Mouse (Mus musculus) heart, embryonic 16.5 days (tissue): Measurements from ENCODE around the gene Prrg2. TPM values are rescaled to one million over a fixed set of nuclear protein-coding genes. Genes with fewer than 3 reads are reported as not detected.

ENCODE experiments used
- ATAC-seq: fragments of 200-750 bp; cut with Nextera tagmentation; replicated peaks from 2 replicates; pipeline ENCODE4 v1.8.0; 2017; ENCODE audit warnings: moderate number of reproducible peaks; ENCODE audit not compliant: insufficient read depth, low FRiP score; ENCODE audit errors: extremely low read depth
- H3K27ac ChIP-seq: fragments of 300-500 bp; sonication (generic); 2 replicates; pipeline ENCODE4 v1.5.1; 2014; ENCODE audit warnings: mild to moderate bottlenecking, low read length, control low read depth, moderate library complexity
- H3K27me3 ChIP-seq: fragments of 300-500 bp; sonication (generic); 2 replicates; pipeline ENCODE4 v1.6.1; 2014; ENCODE audit warnings: low read length, mixed read lengths; ENCODE audit not compliant: control insufficient read depth, insufficient read depth
- H3K36me3 ChIP-seq: fragments of 300-500 bp; sonication (generic); 2 replicates; pipeline ENCODE4 v1.6.1; 2014; ENCODE audit not compliant: control insufficient read depth, insufficient read depth
- H3K4me1 ChIP-seq: fragments of 300-500 bp; sonication (generic); 2 replicates; pipeline ENCODE4 v1.6.1; 2014; ENCODE audit warnings: low read length, mixed read lengths; ENCODE audit not compliant: control insufficient read depth, insufficient read depth
- H3K4me2 ChIP-seq: fragments of 300-500 bp; sonication (generic); 2 replicates; pipeline ENCODE4 v1.6.1; 2014; ENCODE audit warnings: low read depth, mild to moderate bottlenecking, control low read depth, low read length
- H3K4me3 ChIP-seq: fragments of 300-500 bp; sonication (generic); 2 replicates; pipeline ENCODE4 v1.5.1; 2014; ENCODE audit warnings: mild to moderate bottlenecking, control low read depth, low read length
- H3K9ac ChIP-seq: fragments of 300-500 bp; sonication (generic); 2 replicates; pipeline ENCODE4 v1.6.1; 2014; ENCODE audit warnings: low read length, control low read depth
- H3K9me3 ChIP-seq: fragments of 300-500 bp; sonication (generic); replicated peaks from 2 replicates; pipeline ENCODE4 v1.6.1; 2016; ENCODE audit warnings: low read length; ENCODE audit not compliant: control insufficient read depth
- WGBS: fragments of 180-500 bp; shearing (Covaris S2); extraction: QIAGEN DNeasy Blood & Tissue Kit; methylation state at CpG from one replicate; pipeline ENCODE4 v1.1.7; 2014; 5-methylcytosine and 5-hydroxymethylcytosine counted together
- polyA plus RNA-seq: library from polyadenylated mRNA; unstranded; fragments of >200 nt; fragmentation: Nextera tagmentation; extraction: Ambion mirVana; gene quantifications from 2 replicates; pipeline ENCODE4 v1.2.1, GENCODE M21; 2015

Prrg2 gene
- polyA plus RNA-seq, 1 experiment from 2014 or later, result 12.9 TPM

DNA sequence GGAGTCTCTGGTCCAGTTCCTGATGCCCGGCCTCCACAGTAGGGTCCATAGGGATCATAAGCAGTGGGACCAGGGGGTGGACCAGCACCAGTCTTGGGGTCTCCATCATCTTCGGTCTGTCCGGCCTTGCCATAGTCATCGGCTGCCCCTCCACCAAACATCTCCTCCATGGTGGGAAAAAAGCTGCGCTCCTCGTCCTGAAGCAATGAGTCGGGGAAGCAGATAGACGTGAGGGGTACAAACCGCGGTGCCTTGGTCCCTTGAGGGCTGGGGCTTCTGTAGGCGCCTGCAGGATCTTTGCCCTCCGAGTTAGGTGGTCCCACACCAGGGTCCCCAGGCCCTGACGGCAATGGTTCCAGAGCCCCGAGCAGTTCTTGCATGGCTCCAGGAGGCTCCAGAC lies 15.0 kb downstream of the Prrg2 start:
- Histone ChIP-seq H3K27ac (no peak overlapping the region), H3K9me3 (no peaks in the 10 kb centered on the region), H3K36me3 (peaks cover 74% of the 10 kb centered on the region), H3K4me2 (no peak overlapping the region), H3K4me1 (peaks cover 14% of the 10 kb centered on the region), H3K9ac (no peak overlapping the region), H3K4me3 (no peak overlapping the region), H3K27me3 (no peaks in the 10 kb centered on the region)
- 96% methylated on average over 14 of the region's 14 CpGs for WGBS
- no peak for ATAC-seq

DNA sequence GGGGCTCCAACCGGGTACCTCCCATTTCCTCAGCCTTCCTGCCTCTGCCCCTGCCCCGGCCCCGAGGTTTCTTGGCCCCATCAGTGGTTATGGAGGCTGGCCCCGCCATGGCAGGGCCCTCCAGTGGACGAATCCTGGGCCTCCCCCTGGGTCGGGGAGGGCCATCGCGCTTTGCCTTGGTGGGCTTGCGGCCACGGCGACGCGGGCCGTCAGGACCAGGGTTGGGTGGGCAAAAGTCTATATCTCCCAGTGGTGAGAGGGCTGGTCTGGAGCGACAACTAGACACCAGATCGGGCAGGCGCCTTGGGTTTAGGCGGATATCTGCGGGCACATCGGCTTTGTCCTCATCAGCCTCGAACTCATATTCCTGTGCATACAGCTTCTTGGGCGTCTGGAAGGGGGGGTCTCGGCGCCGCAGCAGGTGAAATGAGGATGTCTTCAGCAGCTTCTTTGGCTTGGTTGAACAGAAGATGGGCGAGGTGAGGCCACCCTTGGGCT lies 15.6 kb downstream of the Prrg2 start:
- Histone ChIP-seq H3K4me1 (peaks cover 13% of the 10 kb centered on the region), H3K4me3 (no peak overlapping the region), H3K9me3 (no peaks in the 10 kb centered on the region), H3K27ac (no peak overlapping the region), H3K27me3 (no peaks in the 10 kb centered on the region), H3K4me2 (no peak overlapping the region), H3K36me3 (peaks cover 80% of the 10 kb centered on the region), H3K9ac (no peak overlapping the region)
- no peak for ATAC-seq
- 95% methylated on average over 26 of the region's 26 CpGs for WGBS

DNA sequence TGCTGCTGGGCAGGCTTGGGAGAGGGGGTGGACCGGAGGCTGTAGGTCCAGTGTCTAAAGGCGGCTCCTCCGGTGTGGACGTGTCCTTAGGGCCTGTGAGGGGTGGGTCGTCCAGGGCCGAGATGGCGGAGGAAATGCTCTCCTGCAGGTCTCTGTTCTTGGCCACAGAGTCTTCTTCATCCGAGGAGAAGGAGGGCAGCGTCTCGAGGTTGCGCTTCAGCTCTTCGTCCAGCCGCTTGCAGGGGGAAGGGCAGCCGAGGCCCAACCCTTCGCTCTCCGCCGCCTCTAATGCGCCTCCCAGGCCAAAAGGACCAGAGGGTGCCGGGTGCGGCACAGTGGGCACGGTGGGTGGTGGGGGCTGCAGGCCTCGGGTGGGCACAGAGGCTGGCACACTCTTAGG lies 16.7 kb downstream of the Prrg2 start:
- ATAC-seq, result no peak
- H3K9ac ChIP-seq, result no peak overlapping the region
- H3K27ac ChIP-seq, result no peak overlapping the region
- no peak overlapping the region for H3K4me3 ChIP-seq
- no peak overlapping the region for H3K4me2 ChIP-seq
- H3K36me3 ChIP-seq, result peaks cover 90% of the 10 kb centered on the region
- H3K27me3 ChIP-seq, result no peaks in the 10 kb centered on the region
- WGBS, result 92% methylated on average over 22 of the region's 22 CpGs
- no peaks in the 10 kb centered on the region for H3K9me3 ChIP-seq
- peaks cover 2% of the 10 kb centered on the region; the same call in 1 of the 2 replicates for H3K4me1 ChIP-seq

DNA sequence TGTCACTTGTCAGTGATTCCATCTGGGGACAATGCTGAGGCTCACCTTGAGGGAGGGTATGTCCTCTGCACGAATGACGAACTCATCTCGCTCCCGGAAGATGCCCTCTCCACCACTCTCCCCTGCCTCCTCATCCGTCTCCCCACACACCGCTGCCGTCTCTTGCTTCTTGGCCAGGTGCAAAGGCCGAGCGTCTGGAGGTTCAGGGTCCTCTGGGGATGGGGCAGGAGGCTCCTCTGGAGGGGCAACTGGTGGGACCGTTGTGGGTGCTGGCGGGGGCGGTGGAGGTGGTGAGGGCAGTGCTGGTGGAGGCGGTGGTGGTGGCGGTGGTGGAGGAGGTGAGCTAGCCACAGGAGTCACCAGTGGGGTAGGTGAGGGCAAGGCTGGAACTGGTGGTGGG lies 19.2 kb downstream of the Prrg2 start:
- H3K27ac ChIP-seq, result no peak overlapping the region
- no peak overlapping the region for H3K4me2 ChIP-seq
- H3K4me3 ChIP-seq, result no peak overlapping the region
- no peaks in the 10 kb centered on the region for H3K27me3 ChIP-seq
- H3K9me3 ChIP-seq, result no peaks in the 10 kb centered on the region
- ATAC-seq, result no peak
- WGBS, result 94% methylated on average over 14 of the region's 14 CpGs
- no peaks in the 10 kb centered on the region for H3K4me1 ChIP-seq
- H3K9ac ChIP-seq, result no peak overlapping the region
- peaks cover 86% of the 10 kb centered on the region for H3K36me3 ChIP-seq

DNA sequence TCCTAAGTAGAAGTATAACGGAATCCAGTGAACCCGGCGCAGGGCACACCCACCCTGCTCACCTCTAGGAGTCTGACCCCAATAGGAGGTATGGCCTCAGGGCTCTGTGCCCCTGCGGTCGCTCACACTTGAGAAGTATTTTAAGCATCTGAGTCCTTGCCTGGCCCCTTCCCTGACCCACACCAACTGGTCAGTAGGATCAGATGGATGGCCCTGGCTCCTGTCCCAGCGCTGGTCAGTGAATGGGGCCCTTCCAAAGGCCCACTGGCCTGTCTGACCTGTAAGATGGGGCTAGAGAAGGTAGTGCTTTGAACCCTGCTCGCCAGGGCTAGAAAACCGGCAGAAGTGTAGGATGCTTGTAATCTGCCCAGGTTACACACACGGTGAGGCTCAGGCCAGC lies 21.6 kb downstream of the Prrg2 start:
- no peak overlapping the region for H3K9ac ChIP-seq
- ATAC-seq, result no peak
- H3K4me1 ChIP-seq, result no peaks in the 10 kb centered on the region
- 90% methylated on average over 9 of the region's 9 CpGs for WGBS
- H3K36me3 ChIP-seq, result peaks cover 75% of the 10 kb centered on the region
- H3K9me3 ChIP-seq, result no peaks in the 10 kb centered on the region
- no peak overlapping the region for H3K27ac ChIP-seq
- H3K4me2 ChIP-seq, result no peak overlapping the region
- H3K27me3 ChIP-seq, result no peaks in the 10 kb centered on the region
- no peak overlapping the region for H3K4me3 ChIP-seq

DNA sequence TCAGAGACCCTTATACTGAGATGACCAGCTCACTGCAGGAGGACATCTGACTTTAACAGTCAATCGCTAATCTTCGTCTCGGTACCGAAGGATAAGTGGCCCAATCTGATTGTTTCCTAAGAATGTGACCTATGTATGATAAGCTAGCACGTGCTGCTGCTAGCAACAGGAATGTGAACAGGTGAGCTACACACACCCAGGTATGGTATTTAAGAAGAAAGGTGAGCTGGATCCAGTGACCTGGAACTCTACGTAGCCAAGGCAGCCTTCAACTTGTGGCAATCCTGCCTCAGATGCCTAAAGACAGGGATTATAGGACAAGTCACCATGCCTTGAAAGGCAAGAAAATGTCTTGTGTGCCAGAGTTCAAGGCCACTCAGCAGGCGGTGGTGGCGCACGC lies 24.1 kb downstream of the Prrg2 start:
- no peak; the same call in 1 of the 2 replicates for ATAC-seq
- WGBS, result 94% methylated on average over 9 of the region's 9 CpGs
- no peak overlapping the region for H3K4me3 ChIP-seq

DNA sequence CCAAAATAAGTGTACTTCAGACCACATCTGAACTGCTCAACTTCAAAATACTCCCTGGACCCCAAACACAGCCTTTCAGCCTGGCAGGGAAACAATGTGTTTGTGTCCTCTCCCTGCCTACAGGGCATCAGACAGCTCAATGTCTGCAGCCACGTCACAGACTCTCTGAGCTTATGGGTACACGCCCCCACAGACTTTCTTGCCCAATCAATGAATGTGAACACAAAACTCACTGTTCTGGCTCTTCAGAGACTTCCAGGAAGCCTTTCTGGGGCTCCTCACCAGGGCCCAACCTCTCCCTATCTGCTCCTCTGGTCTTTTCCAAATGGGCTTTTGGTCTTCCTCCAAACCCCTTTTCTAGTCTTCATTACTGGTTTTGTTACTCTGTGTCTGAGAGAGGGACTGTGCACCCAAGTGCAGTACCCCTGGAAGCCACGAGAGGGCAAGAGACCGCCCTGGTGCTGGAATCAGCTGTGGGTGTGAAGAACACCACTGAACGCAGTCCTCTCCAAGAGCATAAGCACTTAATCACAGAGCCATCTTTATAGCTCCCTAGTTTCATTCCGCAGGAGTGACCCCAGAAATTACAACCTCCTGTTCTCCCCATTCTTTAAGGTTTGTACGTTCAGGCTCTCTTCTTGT lies 24.6 kb downstream of the Prrg2 start:
- no peaks in the 10 kb centered on the region for H3K9me3 ChIP-seq
- 0 out of 2 replicates have a peak, but pooled peaks have one; percentile 38 for ATAC-seq
- H3K4me3 ChIP-seq, result no peak overlapping the region
- no peaks in the 10 kb centered on the region for H3K4me1 ChIP-seq
- no peak overlapping the region for H3K27ac ChIP-seq
- no peak overlapping the region for H3K9ac ChIP-seq
- peaks cover 74% of the 10 kb centered on the region for H3K36me3 ChIP-seq
- no peak overlapping the region for H3K4me2 ChIP-seq
- H3K27me3 ChIP-seq, result no peaks in the 10 kb centered on the region
- WGBS, result 71% methylated on average over 7 of the region's 7 CpGs

More for the DNA sequence above, 24.1 kb downstream of the Prrg2 start:
- Histone ChIP-seq H3K36me3 (peaks cover 75% of the 10 kb centered on the region), H3K4me2 (no peak overlapping the region), H3K9ac (no peak overlapping the region), H3K9me3 (no peaks in the 10 kb centered on the region), H3K27ac (no peak overlapping the region), H3K4me1 (no peaks in the 10 kb centered on the region), H3K27me3 (no peaks in the 10 kb centered on the region)

DNA sequence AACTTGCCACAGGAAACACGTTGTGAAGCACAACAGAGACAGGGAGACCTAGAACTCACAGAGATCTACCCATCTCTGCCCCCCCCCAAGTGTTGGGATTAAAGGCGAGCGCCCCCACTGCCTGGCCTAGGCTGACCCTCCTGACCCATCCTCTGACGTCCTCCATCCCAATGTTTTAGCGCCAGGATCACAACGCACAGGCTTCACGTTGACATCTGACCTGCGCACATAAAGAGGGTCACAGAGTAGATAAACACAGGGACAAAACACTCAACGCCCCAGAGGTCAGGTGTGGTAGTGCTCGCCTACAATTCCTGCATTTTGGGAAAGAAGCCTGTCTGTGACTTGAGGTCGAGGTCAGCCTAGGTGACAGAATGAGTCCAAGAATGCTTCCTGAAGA lies 25.8 kb downstream of the Prrg2 start:
- ATAC-seq, result no peak
- no peaks in the 10 kb centered on the region for H3K4me1 ChIP-seq
- no peak overlapping the region for H3K4me3 ChIP-seq
- H3K27ac ChIP-seq, result no peak overlapping the region
- no peak overlapping the region for H3K4me2 ChIP-seq
- no peaks in the 10 kb centered on the region for H3K27me3 ChIP-seq
- H3K36me3 ChIP-seq, result peaks cover 70% of the 10 kb centered on the region
- no peak overlapping the region for H3K9ac ChIP-seq
- 89% methylated on average over 11 of the region's 11 CpGs for WGBS
- H3K9me3 ChIP-seq, result no peaks in the 10 kb centered on the region

DNA sequence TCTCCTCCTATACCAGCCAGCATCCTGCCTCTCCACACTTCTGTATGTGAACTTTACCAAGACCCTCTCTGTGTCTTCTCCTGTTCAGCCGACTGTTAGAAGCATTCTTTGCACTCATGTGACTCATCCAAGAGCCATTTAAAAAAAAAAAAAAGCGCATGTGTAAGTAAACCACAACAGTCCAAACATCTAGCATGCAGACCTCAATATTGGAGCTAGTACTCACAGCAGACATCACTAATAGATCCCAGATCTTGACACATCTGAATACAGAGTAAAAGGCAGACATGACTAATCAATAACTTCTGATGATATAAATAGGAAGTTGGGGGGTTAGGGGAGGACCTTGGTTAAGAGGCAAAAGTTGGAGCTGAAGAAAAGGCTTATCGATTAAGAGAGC lies 26.8 kb downstream of the Prrg2 start:
- H3K9ac ChIP-seq, result no peak overlapping the region
- peaks cover 70% of the 10 kb centered on the region for H3K36me3 ChIP-seq
- H3K27ac ChIP-seq, result no peak overlapping the region
- ATAC-seq, result no peak
- no peak overlapping the region for H3K4me2 ChIP-seq
- H3K4me3 ChIP-seq, result no peak overlapping the region
- H3K4me1 ChIP-seq, result no peaks in the 10 kb centered on the region
- WGBS, result 84% methylated on average over 3 of the region's 3 CpGs
- H3K27me3 ChIP-seq, result no peaks in the 10 kb centered on the region
- H3K9me3 ChIP-seq, result no peaks in the 10 kb centered on the region
